Mouse (Mus musculus) myocyte (in vitro differentiated cells): ENCODE measurements around the gene Rgs21. TPM values are rescaled to one million over a fixed set of nuclear protein-coding genes. Genes with fewer than 3 reads are reported as not detected.

ENCODE experiments used
- H3K27me3 ChIP-seq: one replicate; pipeline ENCODE4 v1.6.1; 2011; ENCODE audit not compliant: control insufficient read depth, insufficient read depth, insufficient read length
- H3K36me3 ChIP-seq: one replicate; pipeline ENCODE4 v1.6.1; 2011; ENCODE audit not compliant: control insufficient read depth, insufficient read depth
- H3K4me2 ChIP-seq: one replicate; pipeline ENCODE4 v1.6.1; 2011; ENCODE audit warnings: low read depth, control low read depth
- H3K4me3 ChIP-seq: one replicate; pipeline ENCODE4 v1.5.1; 2011; ENCODE audit warnings: mild to moderate bottlenecking, control low read depth, moderate library complexity
- H3K79me2 ChIP-seq: one replicate; pipeline ENCODE4 v1.6.1; 2011; ENCODE audit not compliant: control insufficient read depth, insufficient read depth
- H3ac ChIP-seq: one replicate; pipeline ENCODE4 v1.6.1; 2011; ENCODE audit not compliant: control insufficient read depth, insufficient read length
- CEBPB ChIP-seq: IDR thresholded peaks from 2 replicates; pipeline ENCODE4 v1.6.1; 2011; ENCODE audit warnings: mild to moderate bottlenecking, moderate library complexity; ENCODE audit not compliant: poor library complexity, insufficient read depth, severe bottlenecking
- E2F4 ChIP-seq: IDR thresholded peaks from one replicate; pipeline ENCODE4 v1.6.1; 2011; ENCODE audit warnings: mild to moderate bottlenecking, control low read depth, moderate library complexity; ENCODE audit not compliant: insufficient read depth
- MAX ChIP-seq: IDR thresholded peaks from one replicate; pipeline ENCODE4 v1.6.1; 2011; ENCODE audit warnings: low read depth, mild to moderate bottlenecking, control low read depth
- MYOD1 ChIP-seq, 3 experiments: IDR thresholded peaks; one replicate each; pipeline ENCODE4 v1.6.1; 2011; ENCODE audit warnings: control low read depth in 2 of 3, low read depth in 2 of 3, mild to moderate bottlenecking in 2 of 3, moderate library complexity in 1 of 3; ENCODE audit not compliant: insufficient read length in 2 of 3, control insufficient read depth in 1 of 3
- MYOG ChIP-seq, 3 experiments: IDR thresholded peaks; one replicate each; pipeline ENCODE4 v1.6.1; 2011; ENCODE audit warnings: control low read depth in 2 of 3, low read depth in 2 of 3, mild to moderate bottlenecking in 2 of 3; ENCODE audit not compliant: insufficient read length in 2 of 3, control insufficient read depth in 1 of 3, insufficient read depth in 1 of 3
- POLR2A ChIP-seq: IDR thresholded peaks from one replicate; pipeline ENCODE4 v1.6.1; 2011; ENCODE audit warnings: low read depth, mild to moderate bottlenecking, control low read depth, moderate library complexity; ENCODE audit not compliant: insufficient read length
- POLR2AphosphoS2 ChIP-seq: IDR thresholded peaks from one replicate; pipeline ENCODE4 v1.6.1; 2011; ENCODE audit warnings: low read depth, control low read depth; ENCODE audit not compliant: insufficient read length
- REST ChIP-seq: IDR thresholded peaks from one replicate; pipeline ENCODE4 v1.6.1; 2011; ENCODE audit warnings: mild to moderate bottlenecking, control low read depth, moderate library complexity; ENCODE audit not compliant: insufficient read depth, insufficient read length
- SRF ChIP-seq: IDR thresholded peaks from one replicate; pipeline ENCODE4 v1.6.1; 2011; ENCODE audit warnings: low read depth; ENCODE audit not compliant: control insufficient read depth, insufficient read length
- TCF12 ChIP-seq: IDR thresholded peaks from one replicate; pipeline ENCODE4 v1.6.1; 2011; ENCODE audit warnings: mild to moderate bottlenecking, control low read depth; ENCODE audit not compliant: poor library complexity, insufficient read depth, severe bottlenecking
- TCF3 ChIP-seq: IDR thresholded peaks from one replicate; pipeline ENCODE4 v1.6.1; 2011; ENCODE audit warnings: low read depth, control low read depth; ENCODE audit not compliant: insufficient read length
- USF1 ChIP-seq: IDR thresholded peaks from one replicate; pipeline ENCODE4 v1.6.1; 2011; ENCODE audit warnings: low read depth, mild to moderate bottlenecking, control low read depth, moderate library complexity
- polyA plus RNA-seq: library from polyadenylated mRNA; unstranded; fragments of >200 nt; fragmentation: generic; extraction: Trizol; gene quantifications from one replicate; pipeline ENCODE4 v1.2.1, GENCODE M21; 2012; ENCODE audit warnings: missing spikeins

Rgs21 gene
- polyA plus RNA-seq, 1 experiment: not detected

- H3ac ChIP-seq: no peak overlapping the region
- no peak overlapping the region for H3K4me3 ChIP-seq
- no peaks in the 10 kb centered on the region for H3K27me3 ChIP-seq
- no peak overlapping the region for H3K4me2 ChIP-seq
- H3K79me2 ChIP-seq: no peaks in the 10 kb centered on the region
- TF ChIP-seq MYOD1 (IDR thresholded peaks at IDR 0.05; ENCODE audit: control insufficient read depth in 1 of 3, insufficient read length in 2 of 3, low read depth in 2 of 3): no peak
- no peak for TF ChIP-seq POLR2AphosphoS2
- no peak for TF ChIP-seq POLR2A
- no peak for TF ChIP-seq CEBPB
- no peak for TF ChIP-seq MAX
- no peak for TF ChIP-seq SRF
- TF ChIP-seq USF1: no peak
- no peak for TF ChIP-seq REST
- no peak for TF ChIP-seq TCF12
- no peak for TF ChIP-seq MYOG (IDR thresholded peaks at IDR 0.05; ENCODE audit: control insufficient read depth in 1 of 3, insufficient read depth in 1 of 3, insufficient read length in 2 of 3, low read depth in 2 of 3)
- no peak for TF ChIP-seq TCF3
- no peak for TF ChIP-seq E2F4
- H3K36me3 ChIP-seq: no peaks in the 10 kb centered on the region
These were observed 49.5 kb downstream of the Rgs21 start for GRCm38 (mm10) chr1:144517878-144518426.

- H3K36me3 ChIP-seq: no peaks in the 10 kb centered on the region
- TF ChIP-seq CEBPB: peak; percentile 85
- no peak for TF ChIP-seq TCF12
- no peak for TF ChIP-seq USF1
- TF ChIP-seq POLR2AphosphoS2: no peak
- TF ChIP-seq E2F4: no peak
These were observed 65.2 kb downstream of the Rgs21 start for GRCm38 (mm10) chr1:144502241-144502640.

GRCm38 (mm10) chr1:144500423-144500822 lies 67.0 kb downstream of the Rgs21 start:
- Histone ChIP-seq H3K27me3 (no peaks in the 10 kb centered on the region), H3ac (no peak overlapping the region), H3K4me3 (no peak overlapping the region), H3K36me3 (no peaks in the 10 kb centered on the region), H3K4me2 (no peak overlapping the region), H3K79me2 (no peaks in the 10 kb centered on the region)
- TF ChIP-seq MYOG (IDR thresholded peaks at IDR 0.05; ENCODE audit: control insufficient read depth in 1 of 3, insufficient read depth in 1 of 3, insufficient read length in 2 of 3, low read depth in 2 of 3) (no peak), SRF (no peak), TCF12 (no peak), MYOD1 (IDR thresholded peaks at IDR 0.05; ENCODE audit: control insufficient read depth in 1 of 3, insufficient read length in 2 of 3, low read depth in 2 of 3) (no peak)

More at GRCm38 (mm10) chr1:144502241-144502640, 65.2 kb downstream of the Rgs21 start:
- Histone ChIP-seq H3K79me2 (no peaks in the 10 kb centered on the region), H3K4me3 (no peak overlapping the region), H3K4me2 (peak overlapping the region; percentile 35), H3ac (no peak overlapping the region), H3K27me3 (no peaks in the 10 kb centered on the region)

GRCm38 (mm10) chr1:144499719-144500118 lies 67.7 kb downstream of the Rgs21 start:
- Histone ChIP-seq H3K4me2 (no peak overlapping the region), H3ac (no peak overlapping the region), H3K27me3 (no peaks in the 10 kb centered on the region), H3K4me3 (no peak overlapping the region), H3K36me3 (no peaks in the 10 kb centered on the region), H3K79me2 (no peaks in the 10 kb centered on the region)
- TF ChIP-seq E2F4 (no peak), SRF (no peak), POLR2A (no peak), MYOG (IDR thresholded peaks at IDR 0.05; ENCODE audit: control insufficient read depth in 1 of 3, insufficient read depth in 1 of 3, insufficient read length in 2 of 3, low read depth in 2 of 3) (no peak), TCF12 (no peak), TCF3 (no peak), MYOD1 (IDR thresholded peaks at IDR 0.05; ENCODE audit: control insufficient read depth in 1 of 3, insufficient read length in 2 of 3, low read depth in 2 of 3) (no peak)

GRCm38 (mm10) chr1:144498725-144499124 lies 68.7 kb downstream of the Rgs21 start:
- no peaks in the 10 kb centered on the region for H3K27me3 ChIP-seq
- H3K36me3 ChIP-seq: no peaks in the 10 kb centered on the region
- H3K79me2 ChIP-seq: no peaks in the 10 kb centered on the region
- H3ac ChIP-seq: no peak overlapping the region
- H3K4me3 ChIP-seq: no peak overlapping the region
- H3K4me2 ChIP-seq: no peak overlapping the region
- TF ChIP-seq MYOD1 (IDR thresholded peaks at IDR 0.05; ENCODE audit: control insufficient read depth in 1 of 3, insufficient read length in 2 of 3, low read depth in 2 of 3): no peak
- TF ChIP-seq USF1: no peak
- TF ChIP-seq CEBPB: no peak
- no peak for TF ChIP-seq REST
- TF ChIP-seq E2F4: no peak
- TF ChIP-seq POLR2A: no peak
- no peak for TF ChIP-seq MYOG (IDR thresholded peaks at IDR 0.05; ENCODE audit: control insufficient read depth in 1 of 3, insufficient read depth in 1 of 3, insufficient read length in 2 of 3, low read depth in 2 of 3)
- TF ChIP-seq TCF3: no peak
